Mouse (Mus musculus) embryonic stem cell, embryonic (primary cell): ENCODE results near the gene Fst.

Experiments used
- CTCF ChIA-PET, 4 experiments: fragments of 300-600 bp in 2 of 4; fragments of 350-600 bp in 2 of 4; sonication (Branson Sonifier 250); formaldehyde crosslinking; loops; one replicate each; lab custom pipeline; 2022; ENCODE audit warnings: inconsistent platforms in 2 of 4; lab: Charles Lee
- POLR2A ChIA-PET, 4 experiments: fragments of 300-600 bp in 2 of 4; fragments of 350-600 bp in 2 of 4; sonication (Branson Sonifier 250); formaldehyde crosslinking; loops; one replicate each; lab custom pipeline; 2022; ENCODE audit warnings: antibody characterized with exemption in 4 of 4, inconsistent platforms in 1 of 4; lab: Charles Lee

Gene Fst

DNA sequence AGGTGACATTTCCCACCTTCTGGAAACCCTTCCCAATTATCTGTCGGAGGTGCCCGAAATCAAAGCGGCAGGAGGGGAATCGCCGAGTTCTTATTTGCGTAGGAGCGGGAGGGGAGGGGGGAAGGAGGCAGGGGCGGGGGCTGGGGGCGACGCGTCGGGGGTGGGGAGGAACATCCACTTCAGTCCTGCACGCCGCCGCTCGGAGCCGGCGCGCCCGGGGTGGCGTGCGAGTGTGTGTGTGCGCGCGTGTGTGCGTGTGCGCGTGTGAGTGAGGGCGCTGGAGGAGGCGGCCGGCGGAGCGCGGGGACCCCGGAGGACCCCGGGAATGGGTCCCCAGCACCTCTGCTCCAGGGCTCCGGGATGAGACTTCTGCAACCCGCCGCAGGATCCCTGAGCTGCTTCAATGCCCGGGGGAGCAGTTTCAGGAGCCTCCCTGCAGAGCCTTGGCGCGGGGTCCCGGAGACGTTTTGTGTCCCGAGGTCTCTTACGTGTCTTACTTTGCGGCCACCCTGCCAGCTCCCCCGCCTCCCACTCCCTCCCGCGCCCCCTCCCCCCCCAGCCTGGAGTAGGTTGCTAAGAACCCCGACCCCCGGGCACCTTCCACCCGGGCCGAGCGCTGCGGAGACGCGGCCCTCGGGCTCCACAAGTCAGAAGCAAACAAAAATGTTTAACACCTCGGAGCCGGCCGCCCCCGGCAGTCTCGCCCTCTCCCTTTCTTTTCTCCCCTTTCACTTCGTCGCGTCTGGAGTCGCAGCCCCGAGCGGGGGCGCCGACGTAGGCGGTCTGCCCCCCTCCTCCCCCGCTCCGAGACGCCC lies at the start of gene Fst:
Fst (minus strand) TSS at position 66 of the 815 bp plus-strand sequence.
- CTCF ChIA-PET = interaction anchor here in 2 of 4 experiments (0.7 to 0.8 kb wide), 2 partner anchors 256 to 375 kb away, joined by 3 to 5 read pairs; no protein-coding TSS in a partner anchor
- POLR2A ChIA-PET = interaction anchor here in 2 of 4 experiments (0.6 to 1.6 kb wide), 7 partner anchors 10 to 536 kb away, joined by 3 to 5 read pairs (median 3); no protein-coding TSS in a partner anchor

DNA sequence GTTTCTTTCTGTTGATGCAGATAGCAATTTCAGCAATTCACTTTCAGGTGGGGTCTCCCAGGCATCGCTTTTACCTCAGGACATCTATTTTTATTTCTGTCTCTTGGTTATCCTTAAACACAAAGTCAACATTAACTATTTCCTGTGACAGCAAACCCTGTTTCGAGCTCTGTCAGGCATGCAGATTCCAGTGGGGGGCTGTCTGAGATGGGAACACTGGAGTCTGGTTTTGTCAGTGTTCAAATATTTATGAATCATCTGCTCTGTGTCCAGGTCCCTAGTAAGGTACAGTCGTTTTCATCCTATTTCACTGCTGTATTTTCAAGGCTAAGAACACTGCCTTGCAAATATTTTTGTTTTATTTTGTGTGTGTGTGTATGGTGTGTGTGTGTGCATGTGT lies 35.1 kb upstream of the Fst start:
- POLR2A ChIA-PET = no interaction called here
- CTCF ChIA-PET = no interaction called here

DNA sequence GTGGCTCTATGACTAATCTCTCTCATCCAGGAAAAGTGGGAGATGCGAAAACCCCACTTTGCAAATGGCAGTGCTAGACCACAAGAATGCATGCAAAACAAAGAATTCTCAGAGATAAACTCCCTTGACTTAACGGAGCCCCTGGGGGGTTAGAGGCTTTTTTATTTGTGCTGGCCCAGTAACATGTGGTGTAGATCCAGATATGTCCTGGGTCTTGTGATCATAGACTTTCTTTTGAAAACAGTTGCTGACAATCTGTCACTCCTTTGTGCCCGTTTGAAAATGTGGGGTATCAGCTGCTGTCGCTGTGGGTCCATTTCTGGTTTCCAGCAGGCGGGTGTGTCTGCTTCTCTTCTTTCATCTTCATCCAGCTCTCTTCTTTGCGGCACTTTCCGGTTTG lies 29.4 kb upstream of the Fst start:
- CTCF ChIA-PET = interaction anchor here in 1 of 4 experiments (1.2 kb wide), 1 partner anchor 623 kb away, joined by 3 read pairs; no protein-coding TSS in a partner anchor
- POLR2A ChIA-PET = no interaction called here

DNA sequence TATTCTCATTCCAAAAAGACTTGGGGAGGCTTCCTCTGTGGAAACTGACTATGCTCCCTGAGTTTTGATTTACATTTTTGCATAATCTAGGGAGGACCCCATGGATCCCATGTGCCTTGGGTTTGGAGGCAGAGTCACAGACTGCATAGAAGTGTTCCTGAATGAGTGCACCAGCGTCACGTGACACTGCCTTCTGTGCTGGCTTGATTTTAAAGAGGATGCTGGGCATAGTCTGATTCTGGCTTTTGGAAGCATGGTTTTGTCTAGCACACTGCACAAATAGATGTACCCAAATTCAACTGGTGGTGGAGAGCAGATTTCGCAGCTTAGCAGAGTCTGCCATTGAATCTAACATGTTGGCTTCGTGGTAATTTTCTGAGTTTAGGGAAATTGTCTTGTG lies 19.6 kb upstream of the Fst start:
- ChIA-PET POLR2A (interaction anchor here in 2 of 4 experiments (0.6 to 0.7 kb wide), 3 partner anchors 276 to 791 kb away, joined by 3 to 4 read pairs (median 3); no protein-coding TSS in a partner anchor), CTCF (no interaction called here)

DNA sequence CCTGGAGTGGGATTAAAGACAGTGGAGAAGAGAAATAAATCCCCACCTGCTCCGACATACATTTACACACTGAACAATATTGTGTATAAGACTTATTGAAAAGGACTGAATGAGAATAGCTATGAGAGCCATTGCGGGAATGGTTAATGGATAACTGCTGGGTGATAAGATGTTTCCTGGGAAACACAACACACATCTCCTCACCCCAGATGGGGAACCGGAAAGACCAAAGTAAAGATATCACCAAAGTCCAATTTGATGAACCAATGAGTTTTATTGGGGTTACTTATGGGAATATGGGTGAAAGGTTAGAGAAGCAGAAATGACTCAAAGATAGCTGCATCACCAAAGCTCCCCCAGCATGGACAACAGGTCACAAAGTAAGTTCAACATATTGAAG lies 11.2 kb upstream of the Fst start:
- ChIA-PET POLR2A (no interaction called here), CTCF (no interaction called here)

DNA sequence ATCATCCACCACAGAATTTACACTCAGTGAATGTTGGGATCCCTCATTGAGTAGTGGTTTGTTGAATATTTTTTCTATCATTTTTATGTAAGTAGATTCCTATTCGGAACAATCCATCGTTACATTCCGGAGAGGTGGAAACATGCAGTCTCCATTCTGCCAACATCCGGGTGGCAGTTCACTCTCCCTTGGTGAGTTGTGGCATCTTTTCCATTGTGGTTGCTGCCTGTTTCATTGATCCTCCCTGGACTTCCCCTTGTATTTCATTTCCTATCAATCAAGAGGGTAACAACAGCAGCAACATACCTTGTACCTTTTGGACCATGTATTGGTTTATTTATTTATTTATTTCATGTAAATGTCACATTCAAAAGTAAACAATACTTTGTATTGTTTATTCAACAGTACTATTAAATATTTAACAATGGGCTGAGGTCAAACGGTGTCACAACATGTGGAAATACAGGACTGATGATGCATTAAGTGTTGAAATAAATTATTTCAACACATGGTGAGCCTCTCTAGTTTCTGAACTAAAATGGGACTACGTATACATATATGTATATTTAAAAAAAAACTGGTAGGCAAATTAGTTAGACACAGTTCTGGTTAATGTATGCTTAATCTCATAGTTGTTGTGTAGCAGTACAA lies 7.6 kb upstream of the Fst start:
- ChIA-PET CTCF (no interaction called here), POLR2A (no interaction called here)

DNA sequence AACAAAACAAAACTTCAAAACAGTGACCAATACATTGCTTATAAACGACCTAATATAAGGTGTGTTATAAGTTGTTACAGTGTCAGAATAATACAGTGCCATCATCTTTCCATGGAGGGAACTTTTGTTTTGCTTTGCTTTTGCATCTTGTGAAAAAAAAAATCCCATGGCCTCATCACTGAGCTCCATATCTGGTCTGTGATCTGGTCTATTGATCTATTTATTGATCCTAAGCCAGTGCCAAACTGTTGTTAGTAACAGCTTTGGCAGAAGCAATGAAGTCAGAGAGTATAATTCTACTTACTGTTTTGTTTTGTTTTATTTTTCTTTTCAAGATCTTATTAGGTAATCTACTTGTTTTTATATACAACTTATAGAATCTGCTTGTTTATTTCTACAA lies 6.6 kb upstream of the Fst start:
- ChIA-PET POLR2A (interaction anchor here in 1 of 4 experiments (1.1 kb wide), 1 partner anchor 11 kb away, joined by 3 read pairs; no protein-coding TSS in a partner anchor), CTCF (no interaction called here)

DNA sequence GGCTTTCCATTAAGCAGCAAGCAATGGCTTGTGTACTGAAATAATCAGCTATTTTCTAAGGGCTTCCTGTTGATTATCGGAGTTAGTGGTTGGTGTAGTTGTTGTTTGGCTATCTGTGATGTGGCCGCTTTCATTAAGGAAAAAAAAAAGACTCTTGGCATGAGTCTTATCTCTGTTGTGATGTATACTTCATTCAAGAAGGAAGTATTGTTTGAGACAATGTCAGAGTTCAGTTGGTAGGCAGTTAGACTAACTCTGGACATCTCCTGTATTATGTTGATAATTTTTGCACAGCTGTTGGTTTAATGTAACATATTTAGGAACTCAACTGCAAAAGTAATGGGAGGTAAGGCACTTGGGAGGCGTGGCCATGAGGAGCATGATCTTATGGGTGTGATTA lies 6.1 kb upstream of the Fst start:
- ChIA-PET CTCF (no interaction called here), POLR2A (interaction anchor here in 1 of 4 experiments (1.1 kb wide), 1 partner anchor 12 kb away, joined by 3 read pairs; no protein-coding TSS in a partner anchor)

DNA sequence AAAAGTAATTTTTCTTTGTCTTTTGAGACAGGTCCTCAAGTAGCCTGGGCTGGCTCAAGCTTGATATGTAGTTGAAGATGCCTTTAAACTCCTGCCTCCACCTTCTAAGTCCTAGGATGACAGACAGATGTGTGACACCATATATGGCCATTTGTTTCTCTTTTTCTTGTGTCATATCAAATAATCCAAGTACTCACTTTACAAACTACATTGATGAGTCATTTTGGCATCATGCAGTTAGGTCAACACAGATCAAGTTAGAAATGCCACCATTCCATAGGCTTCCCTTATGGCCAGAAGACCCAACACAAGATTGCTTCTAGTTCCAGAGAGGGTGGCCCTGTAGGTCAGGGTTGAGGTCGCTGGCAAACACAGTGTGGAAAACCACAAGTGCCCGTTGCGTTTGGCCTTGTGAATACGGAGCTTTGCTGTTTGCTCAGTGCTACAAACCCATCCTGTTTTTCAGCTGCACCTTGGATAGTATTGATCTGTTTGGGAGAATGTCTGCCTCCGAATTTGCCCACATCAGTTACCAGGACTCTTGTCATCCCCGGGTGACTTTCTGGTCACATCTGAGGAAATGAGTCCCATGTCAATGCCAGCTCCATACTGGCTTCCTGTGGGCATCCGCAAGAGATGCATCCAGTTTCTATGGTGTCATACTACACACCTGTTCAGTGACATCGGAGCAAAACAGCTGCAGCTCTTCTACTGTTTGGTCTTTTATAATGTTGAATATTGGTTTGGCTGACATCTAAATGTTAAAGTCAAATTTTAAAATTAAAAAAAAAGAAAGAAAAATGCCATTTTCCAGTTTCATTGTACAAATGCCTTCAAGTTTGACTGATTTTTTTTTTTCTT lies 4.0 kb upstream of the Fst start:
- CTCF ChIA-PET = interaction anchor here in 1 of 4 experiments (0.6 kb wide), 1 partner anchor 792 kb away, joined by 3 read pairs; no protein-coding TSS in a partner anchor
- POLR2A ChIA-PET = interaction anchor here in 1 of 4 experiments (0.6 kb wide), 1 partner anchor 333 kb away, joined by 6 read pairs; no protein-coding TSS in a partner anchor

DNA sequence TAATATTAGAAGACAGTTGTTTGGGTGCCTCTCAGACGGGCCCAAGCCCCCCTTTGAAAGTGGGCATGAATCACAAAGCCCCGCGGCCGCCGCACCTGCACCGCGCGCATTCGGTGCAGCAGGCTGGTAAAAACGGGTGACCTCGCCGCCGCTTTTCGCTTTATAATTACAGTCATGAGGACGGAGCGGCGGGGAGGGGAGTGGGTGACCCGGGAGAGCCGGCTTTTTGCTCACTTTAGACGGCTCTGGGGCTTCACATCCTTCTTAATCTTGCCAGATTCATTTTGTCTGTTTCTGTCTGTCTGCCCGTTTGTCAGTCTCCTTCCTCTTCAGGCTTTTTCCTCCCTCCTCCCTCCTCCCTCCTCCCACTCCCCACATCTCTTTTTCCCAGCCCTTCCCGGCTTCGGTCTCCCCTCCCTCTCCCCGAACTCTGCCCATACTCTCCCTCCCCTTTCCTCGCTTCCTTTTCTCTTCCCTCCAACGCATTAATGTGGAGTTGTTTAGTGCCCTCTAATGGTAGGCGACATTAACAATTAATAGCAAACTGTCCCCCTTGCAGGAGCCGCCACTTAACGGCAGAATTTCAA lies 1.6 kb upstream of the Fst start:
- ChIA-PET CTCF (no interaction called here), POLR2A (interaction anchor here in 1 of 4 experiments (0.8 to 0.9 kb wide), 2 partner anchors 9 to 331 kb away, joined by 3 read pairs; no protein-coding TSS in a partner anchor)

DNA sequence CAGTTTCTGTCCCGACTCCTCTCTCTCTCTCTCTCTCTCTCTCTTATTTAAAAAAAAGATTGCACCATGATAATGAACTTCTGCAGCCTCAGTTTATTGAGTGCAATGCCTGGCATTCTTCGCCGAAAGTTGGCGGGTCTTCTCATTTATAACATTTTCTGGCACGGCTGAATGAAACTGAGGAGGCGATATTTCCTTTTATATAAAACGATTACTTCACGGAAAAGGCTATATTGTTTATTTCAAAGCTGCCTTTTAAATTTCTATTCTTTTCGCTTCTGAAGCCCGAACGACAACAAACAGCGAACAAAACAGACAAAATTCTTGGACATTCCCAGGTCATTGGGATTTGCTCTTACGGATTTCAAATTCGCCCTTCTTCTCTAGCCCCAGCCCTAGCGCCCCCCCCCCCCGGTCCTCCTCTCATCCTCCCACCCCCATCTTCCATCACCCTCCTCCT lies 980 bp upstream of the Fst start:
- CTCF ChIA-PET = interaction anchor here in 1 of 4 experiments (0.8 kb wide), 1 partner anchor 257 kb away, joined by 3 read pairs; no protein-coding TSS in a partner anchor
- POLR2A ChIA-PET = interaction anchor here in 2 of 4 experiments (0.6 to 1.2 kb wide), 6 partner anchors 9 to 536 kb away, joined by 3 to 5 read pairs (median 3); no protein-coding TSS in a partner anchor

DNA sequence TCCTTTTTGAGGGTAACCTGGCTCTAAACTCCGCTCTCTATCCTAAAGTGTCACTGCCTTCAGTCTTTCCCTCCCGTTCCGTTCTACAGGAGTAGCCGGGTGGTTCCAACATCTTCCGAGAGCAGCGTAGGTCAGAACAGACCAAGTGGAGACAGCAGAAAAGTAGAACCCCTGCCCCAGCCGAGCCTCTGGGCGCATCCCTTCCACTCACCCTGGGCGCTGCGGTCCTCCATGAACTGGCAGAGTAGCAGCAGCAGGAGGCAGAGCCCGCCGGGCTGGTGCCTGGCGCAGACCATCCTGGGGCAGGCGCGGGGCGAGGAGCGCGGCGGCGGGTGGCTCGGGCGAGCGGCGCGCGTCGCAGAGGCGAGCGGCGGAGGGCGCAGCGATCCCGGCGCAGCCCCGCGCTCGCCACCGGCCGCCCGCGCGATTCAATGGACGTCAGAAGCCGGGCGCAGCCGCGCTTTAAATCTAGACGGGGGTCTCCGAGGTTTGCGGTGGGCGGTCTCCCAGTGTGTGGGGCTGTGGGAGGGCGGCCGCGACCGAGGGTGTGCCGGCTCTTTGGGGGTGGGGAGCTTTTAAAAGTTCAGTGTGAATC lies 363 bp downstream of the Fst start:
- ChIA-PET POLR2A (interaction anchor here in 1 of 4 experiments (0.6 to 1.6 kb wide), 4 partner anchors 155 to 535 kb away, joined by 3 to 4 read pairs (median 3); no protein-coding TSS in a partner anchor), CTCF (interaction anchor here in 1 of 4 experiments (0.7 kb wide), 1 partner anchor 374 kb away, joined by 5 read pairs; no protein-coding TSS in a partner anchor)

DNA sequence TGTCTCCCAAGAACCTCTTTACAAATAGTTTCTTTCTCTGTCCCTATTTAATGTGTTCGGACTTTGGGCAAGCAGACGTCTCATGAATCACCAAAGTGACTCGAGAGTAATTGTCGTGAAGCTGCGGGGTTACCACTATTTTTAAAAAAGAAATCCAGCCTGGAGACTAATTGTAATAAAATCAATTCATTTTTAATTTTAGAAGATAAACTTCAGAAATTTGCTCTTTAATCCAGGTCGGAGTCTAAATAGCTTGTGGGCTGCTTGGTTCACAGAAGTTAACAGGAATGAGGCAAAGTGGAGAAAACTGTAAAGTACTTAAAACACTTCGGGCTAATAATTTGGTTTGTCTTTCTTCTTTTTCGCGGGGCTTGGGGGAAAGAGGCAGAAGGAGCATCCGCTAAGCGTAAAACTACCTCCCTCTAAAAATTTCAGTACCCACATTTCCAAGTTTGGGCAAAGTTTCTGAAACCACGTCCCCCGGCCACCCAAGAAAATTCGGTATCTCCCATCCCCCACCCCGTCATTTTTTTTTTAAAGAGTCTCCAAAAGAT lies 1.1 kb downstream of the Fst start:
- ChIA-PET POLR2A (interaction anchor here in 1 of 4 experiments (0.6 to 1.6 kb wide), 2 partner anchors 154 to 314 kb away, joined by 3 to 4 read pairs; no protein-coding TSS in a partner anchor), CTCF (interaction anchor here in 1 of 4 experiments (0.7 kb wide), 1 partner anchor 776 kb away, joined by 3 read pairs; no protein-coding TSS in a partner anchor)

DNA sequence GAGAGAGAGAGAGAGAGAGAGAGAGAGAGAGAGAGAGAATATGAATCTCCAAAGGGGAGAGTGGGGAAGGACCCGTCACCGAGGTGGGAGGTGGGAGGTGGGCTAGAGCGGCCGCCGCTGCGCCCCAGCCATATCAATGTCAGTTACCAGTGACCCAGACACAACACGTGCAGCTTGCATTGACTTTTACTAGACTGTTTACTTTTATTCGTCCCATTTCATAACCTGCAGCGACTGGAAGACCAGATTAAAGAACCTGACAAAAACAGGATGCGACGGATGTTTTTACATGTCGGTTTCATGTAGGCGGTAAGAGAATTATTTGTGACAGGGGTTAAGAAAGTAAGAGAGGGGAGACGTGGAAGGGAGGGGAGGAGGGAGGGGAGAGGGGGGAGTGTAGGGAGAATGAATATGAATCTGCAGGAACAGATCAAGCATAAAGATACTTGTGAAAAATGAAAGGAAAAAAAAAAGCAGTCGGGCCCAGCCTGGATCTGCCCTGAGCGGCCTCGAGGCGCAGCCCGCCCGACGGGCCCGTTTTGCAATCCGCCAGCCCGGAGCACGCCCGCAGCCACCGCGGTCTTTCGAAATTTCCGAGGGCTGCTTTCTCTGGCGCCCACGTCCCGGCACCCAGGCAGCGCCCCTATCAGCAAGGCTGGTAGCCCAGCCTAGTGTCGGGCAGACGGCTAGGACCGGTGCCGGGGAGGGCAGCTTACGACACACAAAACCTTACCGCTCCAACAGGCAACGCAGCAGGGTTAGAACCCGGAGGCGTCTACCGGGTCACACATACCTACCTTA lies 1.8 kb downstream of the Fst start:
- CTCF ChIA-PET = interaction anchor here in 3 of 4 experiments (0.6 to 0.7 kb wide), 6 partner anchors 22 to 872 kb away, joined by 3 to 8 read pairs (median 3); no protein-coding TSS in a partner anchor

DNA sequence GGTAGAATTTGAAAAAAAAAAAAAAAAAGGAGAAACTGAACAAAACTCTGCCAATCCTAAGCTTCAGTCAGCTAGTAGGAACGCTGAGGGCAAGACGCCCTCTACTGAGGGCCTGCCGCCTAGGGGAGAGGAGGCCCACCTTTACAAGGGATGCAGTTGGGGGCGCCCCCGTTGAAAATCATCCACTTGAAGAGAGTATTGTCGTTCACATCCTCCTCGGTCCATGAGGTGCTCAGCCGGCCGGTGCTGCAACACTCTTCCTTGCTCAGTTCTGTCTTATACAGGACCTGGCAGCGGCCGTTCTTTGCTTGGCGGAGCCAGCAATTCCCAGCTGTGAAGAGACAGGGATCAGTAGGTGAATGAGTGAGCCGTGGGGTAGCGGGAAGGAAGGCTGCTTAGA lies 2.5 kb downstream of the Fst start:
- ChIA-PET POLR2A (interaction anchor here in 2 of 4 experiments (0.6 to 0.8 kb wide), 3 partner anchors 57 to 365 kb away, joined by 3 to 9 read pairs (median 4); no protein-coding TSS in a partner anchor), CTCF (interaction anchor here (0.6 kb wide), 8 partner anchors 13 to 872 kb away, joined by 3 to 8 read pairs (median 4); no protein-coding TSS in a partner anchor)

More for the DNA sequence above, 1.8 kb downstream of the Fst start:
- POLR2A ChIA-PET = no interaction called here

DNA sequence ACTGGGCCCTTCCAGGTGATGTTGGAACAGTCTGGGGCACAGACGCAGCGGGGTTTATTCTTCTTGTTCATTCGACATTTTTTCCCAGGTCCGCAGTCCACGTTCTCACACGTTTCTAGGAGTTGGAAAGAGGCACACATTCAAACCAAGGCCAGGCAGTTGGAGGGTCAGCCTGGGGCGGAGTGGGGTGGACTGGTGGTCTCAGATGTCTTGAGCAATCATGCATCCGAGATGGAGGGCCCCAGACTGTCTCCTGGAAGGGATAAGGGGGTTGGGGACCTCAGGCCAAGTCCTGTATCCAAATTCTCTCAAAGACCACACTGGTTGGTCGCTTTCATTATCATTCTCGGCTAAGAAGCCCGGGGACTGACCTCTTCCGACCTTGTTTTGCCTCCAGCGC lies 3.0 kb downstream of the Fst start:
- CTCF ChIA-PET = interaction anchor here (0.6 kb wide), 5 partner anchors 13 to 871 kb away, joined by 3 to 8 read pairs (median 4); no protein-coding TSS in a partner anchor
- POLR2A ChIA-PET = interaction anchor here in 2 of 4 experiments (0.6 to 0.8 kb wide), 3 partner anchors 58 to 365 kb away, joined by 3 to 9 read pairs (median 4); no protein-coding TSS in a partner anchor
